Mouse (Mus musculus): ENCODE measurements at regions not wholly inside any gene's neighbourhood (a gene's known extent, or its start where the extent isn't known, plus 50 kb on each side); places are given as distances from the start of the nearest gene placed in this dataset.

DNA sequence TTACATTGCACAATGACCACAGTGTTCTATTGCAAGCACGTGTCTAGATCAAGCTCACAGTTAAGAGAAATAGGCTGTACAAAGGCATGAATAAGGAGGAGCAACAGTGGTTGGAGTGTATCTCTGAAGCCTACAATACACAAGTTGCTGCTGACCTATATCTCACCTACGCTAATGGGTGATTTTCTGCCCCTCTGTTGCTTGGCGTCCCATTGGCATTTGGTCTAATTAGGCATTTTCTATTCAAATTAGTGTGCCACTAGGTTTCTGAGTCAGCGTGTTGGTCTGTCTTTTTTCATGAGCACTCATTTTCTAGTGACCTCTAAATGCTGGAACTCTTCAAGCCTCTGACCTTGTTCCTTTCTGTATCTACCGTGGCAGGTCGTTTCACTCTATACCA lies 98.9 kb upstream of the Slc24a2 start:
- Histone ChIP-seq H3K36me3 (ENCODE audit: control insufficient read depth, insufficient read depth) (no peaks in the 10 kb centered on the region), H3K4me3 (no peak overlapping the region), H3ac (ENCODE audit: control insufficient read depth, insufficient read length) (no peak overlapping the region), H3K4me2 (ENCODE audit: low read depth) (no peak overlapping the region), H3K79me2 (ENCODE audit: control insufficient read depth, insufficient read depth) (no peaks in the 10 kb centered on the region), H3K27me3 (ENCODE audit: control insufficient read depth, insufficient read depth, insufficient read length) (no peaks in the 10 kb centered on the region)
- no peak for TF ChIP-seq TCF12 (IDR thresholded peaks at IDR 0.05; ENCODE audit: insufficient read depth, poor library complexity, severe bottlenecking)
- TF ChIP-seq POLR2A (IDR thresholded peaks at IDR 0.05; ENCODE audit: insufficient read length, low read depth): no peak
- no peak for TF ChIP-seq E2F4 (IDR thresholded peaks at IDR 0.05; ENCODE audit: insufficient read depth)
- TF ChIP-seq MYOD1 (IDR thresholded peaks at IDR 0.05; ENCODE audit: control insufficient read depth in 1 of 3, insufficient read length in 2 of 3, low read depth in 2 of 3): no peak
- no peak for TF ChIP-seq POLR2AphosphoS2 (IDR thresholded peaks at IDR 0.05; ENCODE audit: insufficient read length, low read depth)
- TF ChIP-seq CEBPB (IDR thresholded peaks at IDR 0.05; ENCODE audit: insufficient read depth, poor library complexity, severe bottlenecking): no peak
- TF ChIP-seq SRF (IDR thresholded peaks at IDR 0.05; ENCODE audit: control insufficient read depth, insufficient read length, low read depth): no peak
- TF ChIP-seq MAX (IDR thresholded peaks at IDR 0.05; ENCODE audit: low read depth): no peak
- no peak for TF ChIP-seq TCF3 (IDR thresholded peaks at IDR 0.05; ENCODE audit: insufficient read length, low read depth)
- TF ChIP-seq MYOG (IDR thresholded peaks at IDR 0.05; ENCODE audit: control insufficient read depth in 1 of 3, insufficient read depth in 1 of 3, insufficient read length in 2 of 3, low read depth in 2 of 3): no peak
- no peak for TF ChIP-seq REST (IDR thresholded peaks at IDR 0.05; ENCODE audit: insufficient read depth, insufficient read length)
- no peak for TF ChIP-seq USF1 (IDR thresholded peaks at IDR 0.05; ENCODE audit: low read depth)

DNA sequence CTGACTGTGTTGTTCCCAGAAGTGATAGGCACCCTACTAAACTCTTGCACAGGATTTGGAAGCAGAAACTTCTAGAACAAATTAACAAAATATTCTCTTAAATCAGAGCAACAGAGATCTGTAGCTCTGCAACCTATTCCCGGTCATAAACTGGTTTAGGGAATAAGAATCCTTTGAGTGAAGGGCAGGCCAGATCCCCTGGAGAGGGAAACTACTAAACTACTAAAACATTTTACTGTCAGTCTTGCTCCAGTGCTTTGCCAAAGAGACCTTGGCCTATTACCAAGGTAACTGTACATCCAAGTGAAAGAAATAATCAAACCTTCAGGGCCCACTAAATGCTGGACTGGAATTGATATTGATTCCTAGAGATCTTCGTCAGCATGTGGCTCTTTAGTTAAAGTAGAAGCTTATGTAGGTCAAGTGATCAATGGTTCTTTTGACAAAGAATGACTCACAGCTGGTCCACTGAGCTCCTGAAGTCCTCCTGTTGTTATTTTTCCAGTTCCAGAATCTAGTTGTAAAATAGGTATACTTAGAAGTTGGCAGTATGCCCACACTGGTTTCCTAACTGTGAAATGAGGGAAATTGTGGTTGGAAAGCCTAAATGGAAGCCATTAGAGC lies 91.6 kb upstream of the Slc24a2 start:
- no peaks in the 10 kb centered on the region for H3K36me3 ChIP-seq (ENCODE audit: control insufficient read depth, insufficient read depth)
- H3K4me2 ChIP-seq (ENCODE audit: low read depth): no peak overlapping the region
- no peaks in the 10 kb centered on the region for H3K79me2 ChIP-seq (ENCODE audit: control insufficient read depth, insufficient read depth)
- H3ac ChIP-seq (ENCODE audit: control insufficient read depth, insufficient read length): no peak overlapping the region
- H3K4me3 ChIP-seq: no peak overlapping the region
- H3K27me3 ChIP-seq (ENCODE audit: control insufficient read depth, insufficient read depth, insufficient read length): no peaks in the 10 kb centered on the region
- TF ChIP-seq E2F4 (IDR thresholded peaks at IDR 0.05; ENCODE audit: insufficient read depth) (no peak), CEBPB (IDR thresholded peaks at IDR 0.05; ENCODE audit: insufficient read depth, poor library complexity, severe bottlenecking) (no peak), TCF3 (IDR thresholded peaks at IDR 0.05; ENCODE audit: insufficient read length, low read depth) (no peak)

- no peak overlapping the region for H3K4me3 ChIP-seq
- H3K79me2 ChIP-seq (ENCODE audit: control insufficient read depth, insufficient read depth): no peaks in the 10 kb centered on the region
- no peak overlapping the region for H3ac ChIP-seq (ENCODE audit: control insufficient read depth, insufficient read length)
- TF ChIP-seq TCF12 (IDR thresholded peaks at IDR 0.05; ENCODE audit: insufficient read depth, poor library complexity, severe bottlenecking): no peak
- no peak for TF ChIP-seq MAX (IDR thresholded peaks at IDR 0.05; ENCODE audit: low read depth)
- TF ChIP-seq MYOG (IDR thresholded peaks at IDR 0.05; ENCODE audit: control insufficient read depth in 1 of 3, insufficient read depth in 1 of 3, insufficient read length in 2 of 3, low read depth in 2 of 3): no peak
- TF ChIP-seq E2F4 (IDR thresholded peaks at IDR 0.05; ENCODE audit: insufficient read depth): no peak
- no peak for TF ChIP-seq TCF3 (IDR thresholded peaks at IDR 0.05; ENCODE audit: insufficient read length, low read depth)
- TF ChIP-seq CEBPB (IDR thresholded peaks at IDR 0.05; ENCODE audit: insufficient read depth, poor library complexity, severe bottlenecking): no peak
- no peak for TF ChIP-seq USF1 (IDR thresholded peaks at IDR 0.05; ENCODE audit: low read depth)
- no peak for TF ChIP-seq POLR2A (IDR thresholded peaks at IDR 0.05; ENCODE audit: insufficient read length, low read depth)
- no peak for TF ChIP-seq MYOD1 (IDR thresholded peaks at IDR 0.05; ENCODE audit: control insufficient read depth in 1 of 3, insufficient read length in 2 of 3, low read depth in 2 of 3)
- no peak for TF ChIP-seq SRF (IDR thresholded peaks at IDR 0.05; ENCODE audit: control insufficient read depth, insufficient read length, low read depth)
- no peak for TF ChIP-seq REST (IDR thresholded peaks at IDR 0.05; ENCODE audit: insufficient read depth, insufficient read length)
- TF ChIP-seq POLR2AphosphoS2 (IDR thresholded peaks at IDR 0.05; ENCODE audit: insufficient read length, low read depth): no peak
- no peaks in the 10 kb centered on the region for H3K27me3 ChIP-seq (ENCODE audit: control insufficient read depth, insufficient read depth, insufficient read length)
- no peak overlapping the region for H3K4me2 ChIP-seq (ENCODE audit: low read depth)
- no peaks in the 10 kb centered on the region for H3K36me3 ChIP-seq (ENCODE audit: control insufficient read depth, insufficient read depth)
Measured at GRCm38 (mm10) chr4:87298129-87298528, 67.9 kb upstream of the Slc24a2 start.

DNA sequence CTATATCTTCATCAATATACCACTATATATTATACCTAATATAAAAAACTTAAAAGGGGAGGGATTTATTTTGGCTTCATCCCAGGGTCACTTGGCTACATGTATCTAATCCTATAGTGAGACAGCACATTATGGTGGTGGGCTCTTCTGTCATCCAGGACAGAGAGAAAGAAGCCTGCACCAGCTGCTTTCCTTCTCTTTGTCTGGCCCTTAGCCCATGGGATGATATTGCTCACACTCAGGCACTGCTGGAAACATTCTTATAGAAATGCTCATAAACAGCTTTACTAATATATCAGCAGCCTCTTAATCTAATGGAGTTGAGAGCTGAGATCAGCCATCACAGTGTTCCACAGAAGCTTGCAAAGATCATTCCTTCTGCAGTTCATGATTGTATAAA lies 64.3 kb upstream of the Slc24a2 start:
- no peaks in the 10 kb centered on the region for H3K27me3 ChIP-seq (ENCODE audit: control insufficient read depth, insufficient read depth, insufficient read length)
- no peak overlapping the region for H3K4me2 ChIP-seq (ENCODE audit: low read depth)
- H3K79me2 ChIP-seq (ENCODE audit: control insufficient read depth, insufficient read depth): no peaks in the 10 kb centered on the region
- no peak overlapping the region for H3K4me3 ChIP-seq
- H3ac ChIP-seq (ENCODE audit: control insufficient read depth, insufficient read length): no peak overlapping the region
- TF ChIP-seq POLR2A (IDR thresholded peaks at IDR 0.05; ENCODE audit: insufficient read length, low read depth) (no peak), USF1 (IDR thresholded peaks at IDR 0.05; ENCODE audit: low read depth) (no peak), MAX (IDR thresholded peaks at IDR 0.05; ENCODE audit: low read depth) (no peak), MYOD1 (IDR thresholded peaks at IDR 0.05; ENCODE audit: control insufficient read depth in 1 of 3, insufficient read length in 2 of 3, low read depth in 2 of 3) (no peak), TCF3 (IDR thresholded peaks at IDR 0.05; ENCODE audit: insufficient read length, low read depth) (no peak), CEBPB (IDR thresholded peaks at IDR 0.05; ENCODE audit: insufficient read depth, poor library complexity, severe bottlenecking) (no peak), TCF12 (IDR thresholded peaks at IDR 0.05; ENCODE audit: insufficient read depth, poor library complexity, severe bottlenecking) (no peak), REST (IDR thresholded peaks at IDR 0.05; ENCODE audit: insufficient read depth, insufficient read length) (no peak), SRF (IDR thresholded peaks at IDR 0.05; ENCODE audit: control insufficient read depth, insufficient read length, low read depth) (no peak)
- H3K36me3 ChIP-seq (ENCODE audit: control insufficient read depth, insufficient read depth): no peaks in the 10 kb centered on the region
